Mouse (Mus musculus) midbrain, embryonic 12.5 days (tissue): ENCODE data around the gene Kcnk16. TPM values are rescaled to one million over a fixed set of nuclear protein-coding genes. Genes with fewer than 3 reads are reported as not detected.
"Not testable (repeated sequence)": the region's sequence is repeated elsewhere in the genome, so short reads cannot be mapped to it uniquely, and the experiment has no call there.

Source experiments
- ATAC-seq: fragments of 200-750 bp; cut with Nextera tagmentation; 2 replicates; pipeline ENCODE4 v1.8.0; 2017; ENCODE audit warnings: low read depth, moderate TSS enrichment, moderate library complexity; ENCODE audit not compliant: low FRiP score
- H3K27ac ChIP-seq: fragments of 300-500 bp; sonication (generic); replicated peaks from 2 replicates; pipeline ENCODE4 v1.5.1; 2016; ENCODE audit warnings: mild to moderate bottlenecking
- H3K27me3 ChIP-seq: fragments of 300-500 bp; sonication (generic); 2 replicates; pipeline ENCODE4 v1.6.1; 2016; ENCODE audit warnings: mild to moderate bottlenecking
- H3K36me3 ChIP-seq: fragments of 300-500 bp; sonication (generic); 2 replicates; pipeline ENCODE4 v1.6.1; 2016
- H3K4me1 ChIP-seq: fragments of 300-500 bp; sonication (generic); 2 replicates; pipeline ENCODE4 v1.6.1; 2016
- H3K4me2 ChIP-seq: fragments of 300-500 bp; sonication (generic); replicated peaks from 2 replicates; pipeline ENCODE4 v1.6.1; 2016; ENCODE audit warnings: mild to moderate bottlenecking, moderate library complexity
- H3K4me3 ChIP-seq: fragments of 300-500 bp; sonication (generic); 2 replicates; pipeline ENCODE4 v1.5.1; 2016; ENCODE audit warnings: mild to moderate bottlenecking
- H3K9ac ChIP-seq: fragments of 300-500 bp; sonication (generic); replicated peaks from 2 replicates; pipeline ENCODE4 v1.6.1; 2016; ENCODE audit warnings: mild to moderate bottlenecking, moderate library complexity
- H3K9me3 ChIP-seq: fragments of 300-500 bp; sonication (generic); 2 replicates; pipeline ENCODE4 v1.6.1; 2016; ENCODE audit warnings: mild to moderate bottlenecking
- WGBS: fragments of 180-500 bp; shearing (Covaris S2); methylation state at CpG from one replicate; pipeline ENCODE4 v1.1.7; 2016; 5-methylcytosine and 5-hydroxymethylcytosine counted together
- polyA plus RNA-seq: library from polyadenylated mRNA; unstranded; fragments of >200 nt; fragmentation: Nextera tagmentation; extraction: Ambion mirVana; gene quantifications from 2 replicates; pipeline ENCODE4 v1.2.1, GENCODE M21; 2016

Kcnk16 gene
- not detected in 2 replicates for polyA plus RNA-seq

DNA sequence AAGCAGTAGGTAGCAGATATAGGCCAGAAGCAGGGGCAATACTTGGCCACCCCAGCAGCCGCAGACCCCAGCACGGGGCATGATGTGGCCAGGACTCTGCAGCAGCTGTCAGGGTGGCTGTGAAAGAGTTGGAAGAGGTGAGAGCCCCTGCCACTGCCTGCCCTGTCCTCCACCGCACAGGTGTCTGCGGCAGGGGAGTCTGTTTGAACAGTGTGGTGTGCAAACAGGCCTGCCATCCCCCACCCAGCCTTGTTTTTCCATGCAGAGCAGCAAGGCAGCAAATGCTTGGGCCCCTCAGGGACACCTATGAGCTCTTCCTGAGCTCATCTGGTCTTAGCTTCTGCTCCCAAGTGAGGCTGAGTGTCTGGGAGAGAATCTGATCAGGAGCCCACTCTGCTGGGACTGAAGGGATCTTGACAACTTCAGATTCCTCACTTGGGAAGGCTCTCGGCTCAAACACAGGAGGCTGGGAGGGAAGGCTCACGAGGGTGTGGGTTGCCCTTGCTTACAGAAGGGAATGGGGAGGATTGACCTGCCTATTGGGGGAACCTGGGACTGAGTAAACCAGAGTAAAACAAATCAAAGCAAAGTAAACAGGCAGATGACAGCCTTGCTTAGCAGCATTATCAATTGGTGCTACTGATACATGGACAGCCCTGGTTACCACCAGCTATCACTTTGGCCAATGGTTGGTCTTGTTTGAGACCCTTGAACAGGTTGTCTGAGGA is at the start of gene Kcnk16:
Gene Kcnk16, minus strand, starts transcription at position 118 of the 728 bp plus-strand sequence.
- H3K27ac ChIP-seq = no peak within 1 kb of the TSS
- peaks cover under 1% of the 10 kb centered on the region; the same call in 1 of the 2 replicates for H3K9me3 ChIP-seq
- 73% methylated on average over 6 of the region's 6 CpGs for WGBS
- H3K4me3 ChIP-seq = no peak within 1 kb of the TSS
- H3K9ac ChIP-seq = no peak within 1 kb of the TSS
- H3K4me2 ChIP-seq = no peak within 1 kb of the TSS
- no peak for ATAC-seq
- H3K27me3 ChIP-seq = no peaks in the 10 kb centered on the region
- no peaks in the 10 kb centered on the region for H3K4me1 ChIP-seq
- H3K36me3 ChIP-seq = no peaks in the 10 kb centered on the region

GRCm38 (mm10) chr14:20315137-20315536 is 46.1 kb upstream of the Kcnk16 start:
- Histone ChIP-seq H3K27me3 (no peaks in the 10 kb centered on the region), H3K4me3 (no peak overlapping the region), H3K27ac (no peak overlapping the region), H3K36me3 (peaks cover 36% of the 10 kb centered on the region), H3K9ac (no peak overlapping the region), H3K4me2 (no peak overlapping the region), H3K9me3 (no peaks in the 10 kb centered on the region), H3K4me1 (no peaks in the 10 kb centered on the region)
- WGBS = 93% methylated on average over 1 of the region's 1 CpGs
- no peak for ATAC-seq

DNA sequence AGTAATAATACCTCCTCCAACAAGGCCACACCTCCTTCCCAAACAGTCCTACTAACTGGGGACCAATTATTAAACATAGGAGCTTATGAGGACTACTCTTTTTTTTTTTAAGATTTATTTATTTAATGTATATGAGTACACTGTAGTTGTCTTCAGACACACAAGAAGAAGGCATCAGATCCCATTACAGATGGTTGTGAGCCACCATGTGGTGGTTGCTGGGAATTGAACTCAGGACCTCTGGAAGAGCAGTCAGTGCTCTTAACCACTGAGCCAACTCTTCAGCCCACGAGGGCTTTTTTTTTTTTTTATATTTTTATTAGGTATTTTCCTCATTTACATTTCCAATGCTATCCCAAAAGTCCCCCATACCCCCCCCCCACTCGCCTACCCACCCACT is 36.1 kb upstream of the Kcnk16 start:
- not testable (repeated sequence) for H3K9me3 ChIP-seq, H3K9ac ChIP-seq, H3K4me3 ChIP-seq, H3K4me1 ChIP-seq, H3K27me3 ChIP-seq, H3K27ac ChIP-seq, H3K4me2 ChIP-seq, ATAC-seq
- H3K36me3 ChIP-seq = peaks cover 13% of the 10 kb centered on the region
- WGBS = 78% methylated on average over 2 of the region's 2 CpGs

- no peaks in the 10 kb centered on the region for H3K9me3 ChIP-seq
- WGBS = 85% methylated on average over 3 of the region's 3 CpGs
These were observed 29.1 kb upstream of the Kcnk16 start for GRCm38 (mm10) chr14:20298131-20298530.

GRCm38 (mm10) chr14:20297616-20298015 is 28.6 kb upstream of the Kcnk16 start:
- H3K9me3 ChIP-seq = no peaks in the 10 kb centered on the region
- H3K36me3 ChIP-seq = no peaks in the 10 kb centered on the region
- H3K27me3 ChIP-seq = no peaks in the 10 kb centered on the region
- H3K27ac ChIP-seq = no peak overlapping the region
- ATAC-seq = no peak
- no peak overlapping the region for H3K4me2 ChIP-seq
- peaks cover 6% of the 10 kb centered on the region for H3K4me1 ChIP-seq
- no peak overlapping the region for H3K4me3 ChIP-seq
- 82% methylated on average over 3 of the region's 3 CpGs for WGBS
- H3K9ac ChIP-seq = no peak overlapping the region

More at GRCm38 (mm10) chr14:20298131-20298530, 29.1 kb upstream of the Kcnk16 start:
- Histone ChIP-seq H3K4me3 (no peak overlapping the region), H3K27ac (no peak overlapping the region), H3K27me3 (no peaks in the 10 kb centered on the region), H3K36me3 (no peaks in the 10 kb centered on the region), H3K4me2 (no peak overlapping the region), H3K9ac (no peak overlapping the region), H3K4me1 (peaks cover 6% of the 10 kb centered on the region)
- no peak for ATAC-seq

DNA sequence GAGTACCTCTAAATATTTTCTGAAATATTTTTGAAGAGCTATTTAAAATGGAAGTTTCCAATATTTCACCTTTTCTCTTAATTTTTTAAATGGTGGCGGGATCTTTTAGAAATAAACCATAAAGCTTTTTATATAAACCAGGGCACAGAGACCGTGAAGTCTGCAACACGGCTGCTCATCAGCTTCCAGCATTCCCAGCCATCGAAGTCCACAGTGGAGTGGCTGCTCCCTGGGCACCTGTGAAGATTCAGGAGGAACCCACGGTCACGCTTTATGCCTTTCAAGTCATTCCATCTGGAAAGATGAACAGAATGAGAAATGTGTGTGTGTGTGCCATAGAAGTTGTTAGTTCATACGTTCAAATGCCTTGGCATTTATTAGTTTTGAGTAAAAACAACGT is 25.9 kb upstream of the Kcnk16 start:
- no peak for ATAC-seq
- Histone ChIP-seq H3K36me3 (no peaks in the 10 kb centered on the region), H3K27ac (no peak overlapping the region), H3K4me2 (peak overlapping the region; percentile 59), H3K27me3 (no peaks in the 10 kb centered on the region), H3K9me3 (no peaks in the 10 kb centered on the region), H3K9ac (peak overlapping the region; percentile 48), H3K4me1 (peaks cover 6% of the 10 kb centered on the region), H3K4me3 (peak overlapping the region; percentile 49)
- WGBS = 53% methylated on average over 8 of the region's 8 CpGs

DNA sequence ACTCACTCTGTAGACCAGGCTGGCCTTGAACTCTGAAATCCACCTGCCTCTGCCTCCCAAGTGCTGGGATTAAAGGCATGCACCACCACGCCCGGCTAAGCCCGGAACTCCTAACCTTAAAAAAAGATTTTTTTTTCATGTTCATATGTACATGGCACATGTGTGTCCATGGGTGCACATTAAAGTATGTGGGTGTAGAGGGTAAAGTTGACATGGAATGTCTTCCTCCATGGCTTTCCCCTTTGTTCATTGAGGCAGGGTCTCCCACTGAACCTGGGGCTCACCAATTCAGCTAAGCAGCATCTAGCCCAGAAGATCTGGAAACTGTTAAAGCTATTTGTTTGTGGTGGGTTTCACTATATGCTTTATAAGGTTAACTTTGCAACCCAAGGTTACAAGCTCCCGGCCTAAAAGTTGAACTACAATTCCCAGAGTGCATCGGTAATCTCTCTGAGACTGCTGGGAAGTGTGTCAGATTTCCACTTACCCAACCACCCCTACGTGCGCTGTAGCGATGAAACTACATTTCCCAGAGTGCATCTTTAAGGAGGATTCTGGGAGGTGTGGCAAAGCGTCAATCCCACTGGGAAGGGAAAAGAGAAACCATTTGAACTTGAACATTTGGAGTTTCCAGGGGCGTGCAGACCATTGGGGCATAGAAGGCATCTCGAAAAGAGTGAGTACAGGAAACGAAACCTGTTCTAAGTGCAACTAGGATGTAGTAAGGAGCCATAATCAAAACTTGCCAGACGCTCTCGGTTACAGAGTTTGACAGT is 25.3 kb upstream of the Kcnk16 start, which contains the start of gene Nudt13:
Gene Nudt13, plus strand, starts transcription at position 581 of the 776 bp plus-strand sequence.
- Histone ChIP-seq H3K9ac (peak within 1 kb of the TSS; percentile 48), H3K4me2 (peak within 1 kb of the TSS; percentile 59), H3K4me3 (peak within 1 kb of the TSS; percentile 49), H3K27ac (no peak within 1 kb of the TSS), H3K4me1 (peaks cover 6% of the 10 kb centered on the region), H3K36me3 (no peaks in the 10 kb centered on the region), H3K27me3 (no peaks in the 10 kb centered on the region), H3K9me3 (no peaks in the 10 kb centered on the region)
- WGBS = 25% methylated on average over 14 of the region's 14 CpGs
- peak; percentile 97 for ATAC-seq

DNA sequence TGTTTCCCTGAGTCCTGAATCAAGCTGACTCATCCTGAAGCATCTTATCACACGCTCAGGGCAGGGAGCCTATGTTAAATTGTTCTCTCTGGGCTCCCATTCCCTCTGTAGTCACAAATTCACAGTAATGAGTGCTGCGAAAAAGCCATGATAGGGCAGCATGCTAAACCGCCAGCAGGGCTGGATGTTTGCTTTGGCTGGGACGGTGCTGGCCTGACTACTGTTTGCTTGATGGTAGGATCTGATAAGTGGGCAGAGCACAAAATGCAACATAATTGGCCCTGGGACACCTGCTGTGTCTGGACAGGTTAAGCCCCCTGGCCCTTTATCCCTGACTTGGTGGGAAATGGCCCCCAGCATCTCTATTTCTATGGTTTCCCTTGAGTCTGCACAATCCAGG is 22.4 kb upstream of the Kcnk16 start:
- ATAC-seq = no peak
- no peak overlapping the region for H3K27ac ChIP-seq
- H3K4me2 ChIP-seq = no peak overlapping the region
- 60% methylated on average over 4 of the region's 4 CpGs for WGBS
- no peak overlapping the region for H3K4me3 ChIP-seq
- H3K9ac ChIP-seq = no peak overlapping the region
- H3K36me3 ChIP-seq = no peaks in the 10 kb centered on the region
- H3K27me3 ChIP-seq = no peaks in the 10 kb centered on the region
- peaks cover 6% of the 10 kb centered on the region for H3K4me1 ChIP-seq
- no peaks in the 10 kb centered on the region for H3K9me3 ChIP-seq

DNA sequence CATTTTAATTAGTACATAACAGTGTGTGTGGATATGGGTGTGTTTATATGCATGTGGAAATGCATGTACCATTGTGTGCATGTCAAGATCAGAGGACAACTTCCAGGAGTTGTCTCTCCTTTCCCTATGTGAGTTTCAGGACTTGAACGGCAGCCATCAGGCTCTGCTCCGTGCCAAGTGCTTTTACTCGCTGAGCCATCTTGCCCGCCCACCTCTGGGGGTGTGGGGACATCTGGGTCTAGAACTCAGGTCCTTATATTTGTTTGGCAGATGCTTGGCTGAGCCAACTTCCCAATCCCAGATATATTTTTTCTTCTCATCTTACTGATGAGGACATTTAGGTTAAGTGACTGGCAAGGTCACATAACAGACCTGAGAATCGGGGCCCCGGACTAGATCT is 578 bp downstream of the Kcnk16 start:
- no peaks in the 10 kb centered on the region for H3K9me3 ChIP-seq
- H3K27me3 ChIP-seq = no peaks in the 10 kb centered on the region
- no peak overlapping the region for H3K9ac ChIP-seq
- ATAC-seq = no peak
- no peaks in the 10 kb centered on the region for H3K36me3 ChIP-seq
- no peaks in the 10 kb centered on the region for H3K4me1 ChIP-seq
- no peak overlapping the region for H3K4me3 ChIP-seq
- H3K27ac ChIP-seq = no peak overlapping the region
- H3K4me2 ChIP-seq = no peak overlapping the region
- 85% methylated on average over 6 of the region's 6 CpGs for WGBS

DNA sequence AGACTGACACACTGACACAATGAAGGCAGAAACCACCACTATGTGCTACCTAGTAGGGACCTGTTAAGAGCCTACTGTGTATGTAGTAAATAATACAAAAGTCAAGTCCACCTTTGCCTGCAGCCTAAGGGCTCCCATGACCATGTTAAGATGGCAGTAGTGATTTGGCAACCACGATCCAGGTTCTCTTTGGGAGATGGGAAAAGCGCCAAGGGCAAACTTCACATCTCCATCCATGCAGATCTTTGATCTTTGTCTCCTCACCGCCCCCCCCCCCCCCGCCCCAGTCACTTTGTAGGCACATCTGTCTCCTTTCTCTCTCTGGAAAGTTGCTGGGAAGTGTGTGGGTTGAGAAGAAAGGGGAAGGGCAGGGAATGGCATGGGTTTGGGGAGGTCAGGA is 6.7 kb downstream of the Kcnk16 start:
- 87% methylated on average over 3 of the region's 4 CpGs for WGBS
- Histone ChIP-seq H3K9me3 (no peaks in the 10 kb centered on the region), H3K4me1 (no peaks in the 10 kb centered on the region), H3K4me3 (no peak overlapping the region), H3K9ac (no peak overlapping the region), H3K27ac (no peak overlapping the region), H3K36me3 (no peaks in the 10 kb centered on the region), H3K4me2 (no peak overlapping the region), H3K27me3 (peaks cover 23% of the 10 kb centered on the region)
- ATAC-seq = no peak

GRCm38 (mm10) chr14:20258185-20259113 is 10.6 kb downstream of the Kcnk16 start:
- no peak overlapping the region for H3K9ac ChIP-seq
- ATAC-seq = peak; percentile 82
- peaks cover 29% of the 10 kb centered on the region for H3K27me3 ChIP-seq
- H3K4me3 ChIP-seq = no peak overlapping the region
- 49% methylated on average over 8 of the region's 8 CpGs for WGBS
- H3K4me2 ChIP-seq = no peak overlapping the region
- no peak overlapping the region for H3K27ac ChIP-seq
- no peaks in the 10 kb centered on the region for H3K4me1 ChIP-seq
- H3K9me3 ChIP-seq = no peaks in the 10 kb centered on the region
- H3K36me3 ChIP-seq = no peaks in the 10 kb centered on the region
